Mouse (Mus musculus): ENCODE measurements around the gene Srsf10. TPM values are rescaled to one million over a fixed set of nuclear protein-coding genes. Genes with fewer than 3 reads are reported as not detected.

Srsf10 gene
- total RNA-seq, 1 experiment from 2014 or later = 292 TPM

- ATAC-seq (replicated peaks; ENCODE audit: low read depth, poor library complexity, severe bottlenecking) = no peak
These were observed 27.9 kb downstream of the Srsf10 start for GRCm38 (mm10) chr4:135883401-135883851.

- no peak for ATAC-seq (replicated peaks; ENCODE audit: low read depth, poor library complexity, severe bottlenecking)
These were observed 28.5 kb downstream of the Srsf10 start for GRCm38 (mm10) chr4:135883881-135884516.

GRCm38 (mm10) chr4:135884531-135884930, 29.0 kb downstream of the Srsf10 start:
- no peak for ATAC-seq (replicated peaks; ENCODE audit: low read depth, poor library complexity, severe bottlenecking)

- ATAC-seq (replicated peaks; ENCODE audit: low read depth, poor library complexity, severe bottlenecking) = no peak
These were observed 30.1 kb downstream of the Srsf10 start for GRCm38 (mm10) chr4:135885676-135886075.

GRCm38 (mm10) chr4:135886184-135886583, 30.6 kb downstream of the Srsf10 start:
- ATAC-seq (replicated peaks; ENCODE audit: low read depth, poor library complexity, severe bottlenecking) = no peak

GRCm38 (mm10) chr4:135888448-135889057, 33.0 kb downstream of the Srsf10 start:
- no peak for ATAC-seq (replicated peaks; ENCODE audit: low read depth, poor library complexity, severe bottlenecking)

GRCm38 (mm10) chr4:135889146-135889883, 33.8 kb downstream of the Srsf10 start:
- ATAC-seq (replicated peaks; ENCODE audit: low read depth, poor library complexity, severe bottlenecking) = no peak

- peak; percentile 90 for ATAC-seq (replicated peaks; ENCODE audit: low read depth, poor library complexity, severe bottlenecking)
These were observed 34.3 kb downstream of the Srsf10 start for GRCm38 (mm10) chr4:135889884-135890283.

GRCm38 (mm10) chr4:135891539-135891938, 36.0 kb downstream of the Srsf10 start:
- 0 out of 2 replicates have a peak, but pooled peaks have one; percentile 2 for ATAC-seq (replicated peaks; ENCODE audit: low read depth, poor library complexity, severe bottlenecking)

GRCm38 (mm10) chr4:135892884-135893283, 37.3 kb downstream of the Srsf10 start:
- ATAC-seq (replicated peaks; ENCODE audit: low read depth, poor library complexity, severe bottlenecking) = no peak; the same call in 1 of the 2 replicates

- ATAC-seq (replicated peaks; ENCODE audit: low read depth, poor library complexity, severe bottlenecking) = peak; percentile 64
These were observed 39.6 kb downstream of the Srsf10 start, which contains the start of gene Cnr2 for GRCm38 (mm10) chr4:135895071-135895571. Cnr2 (plus strand) TSS chr4:135895394.

GRCm38 (mm10) chr4:135896157-135896556, 40.6 kb downstream of the Srsf10 start:
- ATAC-seq (replicated peaks; ENCODE audit: low read depth, poor library complexity, severe bottlenecking) = no peak

GRCm38 (mm10) chr4:135898380-135899049, 43.0 kb downstream of the Srsf10 start:
- peak; percentile 83 for ATAC-seq (replicated peaks; ENCODE audit: low read depth, poor library complexity, severe bottlenecking)

GRCm38 (mm10) chr4:135899050-135899448, 43.5 kb downstream of the Srsf10 start:
- ATAC-seq (replicated peaks; ENCODE audit: low read depth, poor library complexity, severe bottlenecking) = peak; percentile 60

- no peak for ATAC-seq (replicated peaks; ENCODE audit: low read depth, poor library complexity, severe bottlenecking)
These were observed 44.5 kb downstream of the Srsf10 start for GRCm38 (mm10) chr4:135900008-135900407.

GRCm38 (mm10) chr4:135902606-135903242, 47.2 kb downstream of the Srsf10 start:
- no peak for ATAC-seq (replicated peaks; ENCODE audit: low read depth, poor library complexity, severe bottlenecking)

GRCm38 (mm10) chr4:135904810-135905209, 49.3 kb downstream of the Srsf10 start:
- no peak for ATAC-seq (replicated peaks; ENCODE audit: low read depth, poor library complexity, severe bottlenecking)

- peak; percentile 50 for ATAC-seq (replicated peaks; ENCODE audit: low read depth, poor library complexity, severe bottlenecking)
These were observed 51.1 kb downstream of the Srsf10 start for GRCm38 (mm10) chr4:135906633-135907032.

- ATAC-seq (replicated peaks; ENCODE audit: low read depth, poor library complexity, severe bottlenecking) = no peak
These were observed 53.9 kb downstream of the Srsf10 start for GRCm38 (mm10) chr4:135909326-135910066.

Measured in common myeloid progenitor, adult 5-6 weeks (primary cell).